Mouse (Mus musculus) left cerebral cortex, postnatal 10 days (tissue): ENCODE data around the gene Dzank1. TPM values are rescaled to one million over a fixed set of nuclear protein-coding genes. Genes with fewer than 3 reads are reported as not detected.
A peak's percentile ranks its signal among the peaks of the same experiment; 100 is the strongest.

ENCODE experiments used
- DNase-seq, 2 experiments: peaks; one replicate each; pipeline ENCODE4 v3.0.0; 2021 to 2022; ENCODE audit warnings: low spot score in 2 of 2, mixed read lengths in 1 of 2; ENCODE audit errors: extremely low spot score in 1 of 2
- intact Hi-C: fragments of 180-260 bp; cut with DNase I; formaldehyde crosslinking; loops from one replicate; pipeline ENCODE4 v1.15.1; 2025
- total RNA-seq, 2 experiments: library from RNA; stranded (reverse); gene quantifications; 2 replicates each; pipeline ENCODE4 v1.2.3; 2021

Gene Dzank1
- total RNA-seq, 2 experiments from 2014 or later: 102 to 109 TPM

DNA sequence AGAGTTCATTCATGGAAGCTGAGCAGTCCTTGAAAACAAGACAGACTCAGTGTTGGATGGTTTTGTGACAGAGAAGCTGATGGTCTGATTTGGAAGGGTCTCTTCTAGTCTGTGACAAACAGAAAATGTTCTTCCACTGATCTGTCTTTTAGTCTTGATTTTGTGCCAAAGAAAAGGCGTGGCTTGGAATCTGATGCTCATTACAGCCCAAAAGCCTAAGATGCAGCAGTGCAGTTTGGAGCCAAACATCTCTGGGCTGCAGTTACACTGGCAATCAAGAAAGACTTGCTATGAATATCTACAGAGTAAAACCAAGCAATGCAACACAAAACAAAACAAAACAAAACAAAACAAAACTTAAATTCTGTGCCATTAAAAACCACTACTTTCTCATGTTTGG, 43.1 kb downstream of the Dzank1 start:
- intact Hi-C loops: no loop called here
- DNase-seq: no peak

DNA sequence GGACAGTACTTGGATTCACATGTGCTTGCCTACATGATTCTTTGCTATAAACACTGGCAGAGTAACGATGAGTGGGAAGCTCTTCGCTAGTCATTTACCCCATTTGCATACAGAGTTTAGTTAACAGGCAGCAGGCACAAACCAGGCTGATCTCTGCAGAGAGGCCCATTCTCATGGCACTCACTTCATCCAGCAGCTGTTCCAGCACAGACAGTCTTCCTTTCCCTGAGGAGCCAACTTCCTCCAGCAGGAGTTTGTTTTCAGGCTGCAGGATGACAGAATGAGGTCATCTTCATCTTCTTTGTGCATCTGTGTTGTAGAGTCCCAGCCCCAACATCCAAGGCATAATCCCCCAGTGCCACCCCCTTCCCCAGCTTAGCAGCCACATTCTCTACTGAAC, 47.8 kb downstream of the Dzank1 start:
- DNase-seq: no peak
- intact Hi-C loops: no loop called here

DNA sequence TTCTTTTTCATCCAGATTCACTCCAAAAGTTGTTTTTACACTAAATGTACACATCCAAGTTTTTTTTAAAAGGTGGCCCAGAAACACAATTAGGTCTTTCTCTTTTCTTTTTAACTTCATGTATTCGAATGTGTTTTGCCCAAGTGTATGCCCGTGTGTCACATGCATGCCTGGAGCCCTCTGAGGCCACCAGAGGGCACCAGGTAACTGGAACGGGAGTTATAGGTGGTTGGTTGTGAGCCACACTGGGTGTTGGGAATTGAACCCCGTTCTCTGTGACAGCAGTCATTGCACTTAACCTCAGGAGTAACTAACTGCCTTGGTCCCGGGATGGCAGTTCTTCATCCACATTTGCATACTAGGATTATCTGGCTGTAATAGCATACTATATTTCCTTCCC, 60.0 kb downstream of the Dzank1 start:
- intact Hi-C loops: no loop called here
- no peak for DNase-seq

GRCm38 (mm10) chr2:144465876-144466575, 61.2 kb downstream of the Dzank1 start:
- no peak for DNase-seq
- intact Hi-C loops: no loop called here

DNA sequence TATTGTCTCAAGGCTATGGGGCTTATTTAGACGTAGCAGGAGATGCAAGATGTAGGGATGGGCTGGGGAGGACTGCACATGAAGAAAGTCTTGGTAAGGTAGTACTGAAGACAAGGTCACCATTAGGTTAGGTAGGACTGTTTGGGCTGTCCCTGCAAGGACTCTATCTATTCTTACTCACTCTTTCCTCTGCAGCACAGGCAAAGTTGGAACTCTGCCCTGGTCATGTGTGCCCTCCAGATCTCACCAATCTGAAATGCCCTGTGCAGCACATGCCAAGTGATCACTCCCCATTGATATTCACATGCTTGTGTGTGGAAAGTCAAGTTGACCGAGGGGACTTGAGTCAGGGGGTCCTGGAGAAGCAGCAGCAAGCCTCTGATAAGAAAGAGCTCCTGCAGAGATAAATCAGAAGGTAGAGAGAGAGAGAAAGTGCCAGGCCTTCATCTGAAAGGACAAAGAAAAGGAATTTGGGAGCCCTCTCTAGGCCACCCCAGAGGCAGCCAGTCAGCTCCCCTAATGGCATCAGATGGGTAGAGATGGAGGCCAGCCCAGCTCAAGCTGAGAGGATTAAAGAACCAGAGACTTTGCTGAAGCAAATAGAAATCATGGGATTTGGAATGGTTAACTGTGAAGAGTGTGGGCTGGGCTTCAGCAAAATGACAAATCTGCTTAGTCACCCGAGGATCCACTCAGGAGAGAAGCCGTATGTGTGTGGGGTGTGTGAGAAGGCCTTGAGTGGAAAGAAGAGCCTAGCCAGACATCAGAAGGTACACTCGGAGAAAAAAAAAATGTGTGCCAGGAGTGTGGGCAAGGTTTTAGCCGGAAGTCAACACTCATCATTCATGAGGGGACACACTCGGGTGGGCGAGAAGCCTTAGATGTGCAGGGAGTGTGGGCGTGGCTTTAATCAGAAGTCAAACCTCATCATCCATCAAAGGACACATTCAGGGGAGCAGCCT, 62.1 kb downstream of the Dzank1 start:
- no peak for DNase-seq
- intact Hi-C loops: no loop called here

DNA sequence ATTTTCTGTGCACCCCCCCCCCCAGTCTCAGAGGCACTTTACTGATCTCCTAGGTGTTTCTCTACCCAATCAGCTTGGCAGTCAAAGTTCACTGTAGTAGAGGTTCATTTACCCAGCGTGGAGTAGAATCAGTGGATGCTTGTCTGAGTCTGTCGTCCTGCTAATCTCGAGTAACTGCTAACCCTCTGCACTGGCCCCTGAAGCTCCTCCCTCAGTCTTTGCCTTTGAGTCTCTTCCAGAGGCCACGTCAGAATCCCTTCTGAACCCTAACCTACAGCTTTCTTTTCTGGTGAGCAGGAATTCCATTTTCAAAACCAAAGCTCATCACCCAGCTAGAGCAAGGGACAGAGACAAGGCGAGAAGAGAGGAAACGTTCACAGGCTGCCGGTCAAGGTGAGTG, 63.0 kb downstream of the Dzank1 start:
- DNase-seq: no peak
- intact Hi-C loops: no loop called here

- intact Hi-C loops: loop anchor here (10.0 kb wide), 2 partner anchors 194 to 594 kb away; partner anchors contain the start of gene Bfsp1
- DNase-seq: peak; percentile 81 to 89
These were observed 68.0 kb downstream of the Dzank1 start for GRCm38 (mm10) chr2:144458975-144459754.

DNA sequence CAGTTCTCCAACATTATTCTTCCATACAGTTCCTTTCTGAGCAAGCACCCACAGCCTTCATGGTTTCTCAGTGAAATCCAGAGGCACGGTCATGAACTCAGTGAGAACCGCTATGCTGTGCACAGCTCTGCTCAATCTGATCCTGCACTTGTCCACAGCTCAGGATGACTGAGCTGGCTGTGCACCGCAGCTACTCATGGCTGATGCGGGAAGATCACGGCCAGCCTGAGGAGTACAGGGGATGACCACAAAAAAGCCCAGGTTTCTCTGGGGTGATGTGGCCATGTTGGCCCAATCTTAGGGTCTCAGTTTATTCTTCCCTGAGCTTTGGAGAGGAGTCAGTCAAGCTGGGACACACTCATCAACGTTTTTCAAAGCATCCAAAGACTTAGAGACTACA, 68.9 kb downstream of the Dzank1 start:
- intact Hi-C loops: loop anchor here (10.0 kb wide), 2 partner anchors 194 to 594 kb away; partner anchors contain the start of gene Bfsp1
- DNase-seq: no peak

DNA sequence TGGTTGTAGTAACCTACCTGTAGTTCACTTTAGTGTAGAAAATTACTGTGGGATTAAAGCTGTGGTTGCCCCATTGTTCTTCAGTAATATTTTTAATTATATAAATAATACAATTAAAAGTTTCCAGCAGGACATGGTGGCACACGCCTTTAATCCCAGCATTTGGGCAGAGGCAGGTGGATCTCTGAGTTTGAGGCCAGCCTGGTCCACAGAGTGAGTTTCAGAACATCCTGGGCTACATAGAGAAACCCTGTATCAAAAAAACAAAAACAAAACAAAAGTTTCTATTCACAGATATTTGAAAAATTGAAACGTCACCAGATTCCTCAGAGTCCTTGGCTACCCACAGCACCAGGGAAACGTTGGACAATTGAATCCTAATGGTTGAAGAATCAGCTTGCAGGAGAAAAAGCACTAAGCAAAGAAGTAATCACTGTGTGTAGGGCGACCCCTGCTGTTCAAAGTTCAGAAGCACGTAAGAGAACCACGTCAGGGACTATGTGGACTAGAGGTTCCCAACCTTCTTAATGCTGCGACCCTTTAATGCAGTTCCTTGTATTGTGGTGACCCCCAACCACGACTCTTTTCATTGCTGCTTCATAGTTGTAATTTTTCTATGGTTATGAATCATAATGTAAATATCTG, 74.7 kb downstream of the Dzank1 start:
- intact Hi-C loops: loop anchor here (5.0 to 10.0 kb wide), 4 partner anchors 188 to 1340 kb away; partner anchors contain the start of gene Bfsp1

GRCm38 (mm10) chr2:144450378-144450777, 76.8 kb downstream of the Dzank1 start:
- intact Hi-C loops: loop anchor here (5.0 to 10.0 kb wide), 4 partner anchors 186 to 1338 kb away; partner anchors contain the start of gene Bfsp1
- DNase-seq: no peak

More for the DNA sequence above, 74.7 kb downstream of the Dzank1 start:
- peak; percentile 76 to 81 for DNase-seq

GRCm38 (mm10) chr2:144446360-144446999, 80.7 kb downstream of the Dzank1 start:
- DNase-seq: no peak
- intact Hi-C loops: no loop called here

DNA sequence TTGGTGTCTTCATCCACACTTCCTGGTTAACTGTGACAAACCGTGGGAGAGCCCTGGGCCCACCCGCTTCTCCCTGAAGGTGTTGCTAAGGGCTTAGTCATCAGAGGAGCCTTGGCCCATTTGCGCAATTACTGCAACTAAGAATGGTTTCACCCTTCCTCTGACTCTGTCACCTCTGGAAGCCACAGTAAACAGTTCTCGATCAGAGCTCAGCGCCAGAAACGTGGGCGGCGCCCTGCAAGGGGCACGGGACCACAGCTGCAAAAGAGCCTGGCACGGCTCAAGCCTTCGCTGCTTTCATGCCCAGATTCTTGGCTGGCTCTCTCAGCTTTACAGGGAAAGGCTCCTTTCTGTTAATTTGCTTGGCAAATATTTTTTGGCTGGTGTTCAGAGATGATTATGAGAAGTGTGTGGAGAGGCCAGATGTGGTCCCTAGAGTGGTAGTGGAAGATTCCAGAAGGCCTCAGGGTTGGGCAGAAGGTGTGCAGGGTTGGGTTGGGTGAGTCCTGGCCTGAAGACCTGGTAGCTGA, 85.8 kb downstream of the Dzank1 start:
- intact Hi-C loops: no loop called here
- no peak for DNase-seq

DNA sequence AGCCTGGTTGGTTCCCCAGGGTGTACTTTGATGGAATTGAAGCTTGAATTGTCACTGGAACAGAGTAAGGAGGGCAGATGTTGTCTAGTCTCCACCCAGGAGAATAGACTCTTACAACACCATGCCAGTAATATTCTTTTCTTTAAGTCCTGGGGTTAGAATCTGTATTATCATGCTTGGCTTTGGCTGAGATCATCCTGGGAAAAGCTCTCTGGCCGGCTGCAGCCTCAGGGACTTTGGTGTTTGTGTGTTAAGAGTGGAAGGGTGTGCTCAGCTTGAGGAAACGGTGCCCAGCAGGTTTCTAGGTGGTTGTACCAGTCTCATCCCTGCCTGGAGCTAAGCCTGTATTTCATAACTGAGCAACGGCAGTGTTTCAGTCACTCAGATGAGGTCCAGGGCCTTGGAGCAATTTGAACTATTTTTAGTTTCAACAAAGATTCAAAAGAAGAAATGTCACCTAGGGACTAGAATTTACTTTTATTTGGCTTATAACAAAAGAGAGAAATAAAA, 88.0 kb downstream of the Dzank1 start:
- DNase-seq: no peak
- intact Hi-C loops: no loop called here

DNA sequence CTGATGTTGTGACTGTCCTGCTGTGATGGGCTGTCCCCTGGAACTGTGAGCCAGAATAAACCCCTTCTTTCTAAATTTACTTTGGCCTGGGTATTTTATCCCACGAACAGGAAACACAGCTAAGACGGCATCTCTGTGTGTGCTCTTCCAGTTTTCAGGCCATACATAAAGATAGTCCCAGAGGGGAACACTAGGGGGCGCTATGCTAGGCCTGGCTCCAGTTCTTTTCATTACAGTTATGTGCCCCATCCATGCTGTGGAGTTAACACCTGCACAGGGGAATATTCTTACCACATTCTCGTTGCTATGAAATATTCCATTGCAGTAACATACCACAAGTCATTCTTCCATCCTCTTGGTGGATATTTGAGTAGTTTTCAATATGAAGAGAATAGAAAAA, 88.8 kb downstream of the Dzank1 start:
- intact Hi-C loops: no loop called here
- DNase-seq: no peak

DNA sequence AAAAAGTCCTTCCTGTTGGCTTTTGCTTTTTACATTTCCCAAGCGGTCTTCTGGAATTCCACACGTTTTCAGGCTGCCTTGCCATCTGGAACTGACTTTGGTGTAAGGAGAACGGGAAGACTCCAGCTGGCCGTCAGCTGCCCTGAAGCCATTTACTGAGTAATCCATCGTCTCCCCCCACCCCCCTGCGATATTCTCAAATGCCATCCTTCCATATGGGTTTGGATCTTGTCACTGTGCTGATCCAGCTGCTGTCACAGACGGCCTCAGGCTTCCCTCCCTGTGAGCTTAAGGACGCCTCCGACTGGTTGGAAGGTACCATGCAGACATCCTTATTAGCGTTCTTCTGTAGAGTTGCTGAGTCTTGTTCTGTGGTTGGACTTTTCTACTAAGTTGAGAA, 91.5 kb downstream of the Dzank1 start:
- DNase-seq: peak; percentile 29 to 35
- intact Hi-C loops: no loop called here

- intact Hi-C loops: no loop called here
- DNase-seq: no peak
These were observed 95.9 kb downstream of the Dzank1 start for GRCm38 (mm10) chr2:144431286-144431825.

DNA sequence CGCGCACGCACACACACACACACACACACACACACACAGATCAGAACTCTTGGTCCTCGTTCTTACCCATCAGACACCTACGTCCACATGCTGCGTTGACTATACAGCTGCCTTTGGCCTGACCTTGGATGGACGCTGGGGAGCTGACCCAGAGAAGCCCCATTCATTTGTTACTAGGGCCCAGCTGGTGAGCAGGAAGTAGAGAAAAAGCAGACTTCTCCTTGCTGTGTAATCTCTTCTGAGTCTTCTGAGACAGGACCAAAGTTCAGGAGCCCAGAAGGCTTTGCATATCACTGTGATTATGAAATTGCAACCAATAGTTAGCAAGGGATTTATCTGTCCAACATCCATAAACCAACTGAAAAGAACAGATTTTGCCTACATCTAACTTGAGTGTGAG, 98.0 kb downstream of the Dzank1 start:
- intact Hi-C loops: no loop called here
- no peak for DNase-seq
